Comparison of ENCODE assay signal across 13 mouse cellular contexts in the genomic region with DNA sequence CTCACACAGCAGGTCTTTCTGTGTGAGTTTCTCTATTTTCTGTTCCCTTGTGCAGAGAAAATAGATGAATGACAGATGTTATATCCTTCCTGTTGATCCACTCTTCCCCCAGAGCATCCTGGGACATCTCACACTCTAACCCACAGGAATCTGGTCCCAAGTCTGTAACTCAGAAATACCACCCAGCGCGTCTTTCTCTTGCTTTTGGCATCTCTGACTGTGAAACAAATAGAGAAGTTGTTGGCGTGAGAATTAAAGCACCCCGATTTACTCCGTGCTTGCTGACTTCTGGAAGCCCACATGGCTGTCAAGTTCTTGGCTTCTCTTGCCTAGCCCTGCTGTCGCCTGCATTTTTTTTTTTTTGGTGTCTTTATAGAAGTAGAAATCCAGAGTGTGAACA. TPM values are rescaled to one million over a fixed set of nuclear protein-coding genes. Genes with fewer than 3 reads are reported as not detected.
DNase-seq lines count a peak whose midpoint lies in the region.
"Had no signal": no experiment of that assay in that cellular context is flagged by ENCODE, and none has a peak within 500 bp of the region (broad histone marks: within the 10 kb centered on the region; RNA-seq: fewer than 3 reads in every experiment).

No protein-coding gene starts in this region.

- peak; percentile 27 to 51 for DNase-seq in layer of hippocampus, adult 18-20 months (ENCODE audit: low spot score in 2 of 2)
- no peak for DNase-seq in layer of hippocampus, adult 9-10 months (ENCODE audit: low spot score)
- peak; percentile 53 for DNase-seq in brain, adult 2 months (ENCODE audit: low read depth, low spot score)
- DNase-seq in telencephalon, adult 2 months (ENCODE audit: low read depth, low spot score): peak; percentile 36
- no peak for DNase-seq in kidney, postnatal 4 days
- DNase-seq: adrenal gland, adult 2 months; adrenal gland, postnatal 10 days; adrenal gland, postnatal 25 days; cerebellum, adult 11-12 months; cerebellum, adult 2 months; cerebellum, adult 9-10 months; cerebellum, postnatal 10 days; cerebellum, postnatal 25 days had no signal

RNA-seq across cellular contexts. Expression of a gene that starts 2.4 kb away (rescaled TPM):
- total RNA-seq in layer of hippocampus, adult 18-20 months (2021): 10 to 100 TPM; 17.7 to 21.0 TPM

Comparison
In these comparisons a context has a peak if more than half of its experiments do, and no peak if none do; other contexts are left out.
1. DNase-seq: peak in layer of hippocampus, adult 18-20 months (2 of 2), brain, adult 2 months (single experiment) and telencephalon, adult 2 months (single experiment); none in layer of hippocampus, adult 9-10 months (single experiment) and kidney, postnatal 4 days (0 of 2).